Mouse (Mus musculus) E14TG2a.4 (cell line): ENCODE data around the gene Lepr.

Experiments
- CTCF ChIP-seq: conservative IDR thresholded peaks from 2 replicates; pipeline ENCODE4 v1.5.1; 2014; ENCODE audit warnings: low read length
- NANOG ChIP-seq: IDR thresholded peaks from 2 replicates; pipeline ENCODE4 v1.6.1; 2014; ENCODE audit warnings: borderline replicate concordance, low read length, mixed read lengths

GRCm38 (mm10) chr4:101707953-101708352 is 9.3 kb upstream of the Lepr start:
- TF ChIP-seq CTCF = no peak
- TF ChIP-seq NANOG = no peak
